Comparison of ENCODE assay signal across 22 mouse cellular contexts in genomic region chr3:121783020-121783419, GRCm38 (mm10).
"Had no signal": no experiment of that assay in that cellular context is flagged by ENCODE, and none has a peak within 500 bp of the region (broad histone marks: within the 10 kb centered on the region; RNA-seq: fewer than 3 reads in every experiment).

No protein-coding gene starts in this region.

- H3K36me3 ChIP-seq: hindbrain, embryonic 15.5 days had no signal

- H3K9me3 ChIP-seq: heart, embryonic 10.5 days; heart, embryonic 12.5 days; hindbrain, embryonic 13.5 days; hindbrain, embryonic 15.5 days; kidney, embryonic 15.5 days; limb, embryonic 13.5 days; limb, embryonic 15.5 days had no signal

- H3K27ac ChIP-seq: heart, embryonic 10.5 days; hindbrain, embryonic 13.5 days; hindbrain, embryonic 15.5 days; hindbrain, postnatal 0 days; kidney, embryonic 15.5 days; kidney, postnatal 0 days; limb, embryonic 13.5 days; limb, embryonic 15.5 days had no signal

- ATAC-seq: hindbrain, postnatal 0 days; intestine, embryonic 16.5 days had no signal

- H3K4me2 ChIP-seq: heart, embryonic 12.5 days; hindbrain, embryonic 13.5 days; hindbrain, embryonic 15.5 days; kidney, embryonic 15.5 days; limb, embryonic 13.5 days; limb, embryonic 15.5 days had no signal

- H3K9ac ChIP-seq: heart, embryonic 12.5 days; hindbrain, embryonic 13.5 days; hindbrain, embryonic 15.5 days; kidney, embryonic 15.5 days; limb, embryonic 13.5 days; limb, embryonic 15.5 days had no signal

- H3K4me3 ChIP-seq: heart, embryonic 10.5 days; heart, embryonic 12.5 days; hindbrain, embryonic 13.5 days; hindbrain, embryonic 15.5 days; kidney, embryonic 15.5 days; limb, embryonic 13.5 days; limb, embryonic 15.5 days had no signal

- H3K4me1 ChIP-seq: heart, embryonic 10.5 days; hindbrain, embryonic 13.5 days; hindbrain, embryonic 15.5 days; kidney, embryonic 15.5 days had no signal

- H3K27me3 ChIP-seq: heart, embryonic 12.5 days; hindbrain, embryonic 13.5 days; hindbrain, embryonic 15.5 days; kidney, embryonic 15.5 days; limb, embryonic 13.5 days; limb, embryonic 15.5 days had no signal

- DNase-seq: gastrocnemius, postnatal 14 days; gastrocnemius, postnatal 36 days; heart, adult 18-20 months; heart, postnatal 10 days; kidney, adult 11 months; kidney, adult 2 months; kidney, adult 9 months; kidney, postnatal 14 days; kidney, postnatal 36 days; layer of hippocampus, adult 9-11 months; layer of hippocampus, postnatal 36 days; left cerebral cortex, postnatal 4 days had no signal
